16 mouse cellular contexts compared by ENCODE assay signal in the genomic region with DNA sequence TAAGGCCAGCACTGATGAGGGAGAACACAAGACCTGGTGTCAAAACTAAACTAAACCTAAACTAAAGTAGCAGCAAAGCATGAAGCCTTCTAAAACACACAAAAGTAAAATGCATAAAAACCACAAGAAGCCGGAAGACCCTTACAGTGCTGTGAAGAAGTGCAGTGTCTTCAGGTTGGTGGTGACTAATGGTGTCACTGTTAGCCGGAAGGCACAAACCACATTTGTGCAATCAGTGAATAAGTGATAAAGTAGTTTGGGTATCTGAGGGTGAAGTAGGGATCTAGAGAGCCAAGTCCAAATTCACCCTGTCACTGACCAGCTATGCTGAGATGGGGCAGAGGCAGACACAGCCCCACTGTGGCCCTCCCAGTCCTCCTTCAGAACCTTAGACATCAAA.
"Had no signal": no experiment of that assay in that cellular context is flagged by ENCODE, and none has a peak within 500 bp of the region (broad histone marks: within the 10 kb centered on the region; RNA-seq: fewer than 3 reads in every experiment).

No protein-coding gene starts in this region.

- H3K4me2 ChIP-seq: intestine, embryonic 15.5 days; kidney, embryonic 15.5 days; limb, embryonic 13.5 days; neural tube, embryonic 12.5 days had no signal

- H3K9me3 ChIP-seq: intestine, embryonic 15.5 days; kidney, embryonic 15.5 days; limb, embryonic 13.5 days; midbrain, embryonic 10.5 days; neural tube, embryonic 12.5 days had no signal

- H3K27ac ChIP-seq: intestine, embryonic 15.5 days; kidney, embryonic 15.5 days; limb, embryonic 13.5 days; midbrain, embryonic 10.5 days; neural tube, embryonic 12.5 days; stomach, postnatal 0 days had no signal

- H3K27me3 ChIP-seq: intestine, embryonic 15.5 days; kidney, embryonic 15.5 days; limb, embryonic 13.5 days; neural tube, embryonic 12.5 days had no signal

- H3K4me3 ChIP-seq: intestine, embryonic 15.5 days; kidney, embryonic 15.5 days; limb, embryonic 13.5 days; midbrain, embryonic 10.5 days; myocyte; neural tube, embryonic 12.5 days had no signal

- ATAC-seq: intestine, embryonic 15.5 days had no signal

- DNase-seq: kidney, adult 2 months; kidney, postnatal 14 days; left cerebral cortex, postnatal 4 days; lung, adult 18-20 months; midbrain, embryonic 14.5 days; retina, postnatal 1 day; right cerebral cortex, postnatal 25 days; thymus, adult 18-20 months; thymus, postnatal 14 days had no signal

- H3K4me1 ChIP-seq: intestine, embryonic 15.5 days; neural tube, embryonic 12.5 days had no signal

- H3K9ac ChIP-seq: intestine, embryonic 15.5 days; kidney, embryonic 15.5 days; limb, embryonic 13.5 days; neural tube, embryonic 12.5 days had no signal
